Mouse (Mus musculus) granulocyte monocyte progenitor cell, adult 5-6 weeks (primary cell): ENCODE results near the gene Mup8. TPM values are rescaled to one million over a fixed set of nuclear protein-coding genes. Genes with fewer than 3 reads are reported as not detected.
"Not testable (repeated sequence)": the region's sequence is repeated elsewhere in the genome, so short reads cannot be mapped to it uniquely, and the experiment has no call there.

Experiments
- ATAC-seq: replicated peaks from 2 replicates; pipeline ENCODE4 v1.8.0; 2016; ENCODE audit warnings: mild to moderate bottlenecking, moderate TSS enrichment, inconsistent platforms; ENCODE audit not compliant: poor library complexity, severe bottlenecking
- total RNA-seq, 2 experiments: library from RNA; stranded (forward) in 1 of 2; stranded (reverse) in 1 of 2; fragments of 200-712, 200-1000 nt in 1 of 2; fragments of >200 nt in 1 of 2; fragmentation: Nextera tagmentation in 1 of 2; gene quantifications; 2 replicates each; pipeline ENCODE4 v1.2.3; 2014 to 2017

Mup8 gene
- total RNA-seq (2014; fragmentation: Nextera tagmentation) (not detected in 2 replicates), total RNA-seq (2017) (not detected in 2 replicates)

DNA sequence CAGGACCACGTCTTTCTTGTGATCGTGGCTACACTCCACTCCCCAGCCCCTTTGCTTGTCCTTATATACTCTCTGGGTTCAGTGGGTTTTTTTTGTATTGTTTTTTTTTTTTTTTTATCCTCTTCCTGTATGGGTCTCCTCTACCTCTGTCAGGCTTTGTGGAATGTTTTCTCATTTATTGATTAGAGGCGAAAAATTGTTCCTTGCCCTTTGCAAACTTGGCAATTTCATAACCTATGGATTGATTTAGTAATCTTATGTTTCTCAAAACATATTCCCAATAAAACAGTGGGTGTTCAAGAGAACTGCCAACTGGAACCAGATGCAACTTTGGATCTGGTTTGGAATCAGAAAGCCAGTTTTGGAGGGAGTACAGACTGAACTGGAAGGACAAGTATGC, at the start of gene Mup8:
Gene Mup8, minus strand, starts transcription at position 101 of the 400 bp plus-strand sequence.
- ATAC-seq = not testable (repeated sequence)

DNA sequence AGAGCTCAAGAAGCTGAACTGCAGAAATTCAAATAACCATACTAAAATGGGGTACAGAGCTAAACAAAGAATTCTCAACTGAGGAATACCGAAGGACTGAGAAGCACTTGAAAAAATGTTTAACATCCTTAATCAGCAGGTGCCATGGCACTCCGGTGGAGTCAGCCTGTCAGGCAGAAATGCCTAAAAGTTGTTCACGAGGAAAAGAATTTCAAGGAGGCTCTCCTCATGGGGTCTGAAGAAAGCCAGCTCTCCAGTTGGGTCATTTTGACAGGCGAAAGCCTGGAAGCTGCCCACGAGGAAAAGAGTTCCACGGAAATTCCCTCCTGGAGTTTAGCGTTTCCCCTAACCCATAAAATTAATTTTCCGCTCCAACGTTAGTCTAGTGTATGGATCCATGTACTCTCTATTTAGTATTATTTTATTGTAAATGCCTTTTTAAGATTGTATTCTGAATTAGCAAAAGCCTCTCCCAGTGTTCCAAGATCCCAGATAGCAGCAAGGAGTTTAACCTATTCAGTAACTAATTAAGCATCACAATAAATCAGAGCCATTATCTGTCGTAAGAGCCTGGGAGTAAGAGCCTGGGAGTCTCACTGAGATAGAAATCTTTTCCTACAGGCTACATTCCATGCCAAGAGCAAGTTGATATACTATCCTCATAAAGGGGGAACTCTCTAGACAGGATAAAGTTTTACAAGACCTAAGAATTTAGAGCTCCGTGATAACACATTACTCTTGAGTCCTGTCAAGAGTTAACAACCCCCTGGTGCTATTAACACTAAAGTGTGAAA, 43.8 kb upstream of the Mup8 start:
- not testable (repeated sequence) for ATAC-seq

DNA sequence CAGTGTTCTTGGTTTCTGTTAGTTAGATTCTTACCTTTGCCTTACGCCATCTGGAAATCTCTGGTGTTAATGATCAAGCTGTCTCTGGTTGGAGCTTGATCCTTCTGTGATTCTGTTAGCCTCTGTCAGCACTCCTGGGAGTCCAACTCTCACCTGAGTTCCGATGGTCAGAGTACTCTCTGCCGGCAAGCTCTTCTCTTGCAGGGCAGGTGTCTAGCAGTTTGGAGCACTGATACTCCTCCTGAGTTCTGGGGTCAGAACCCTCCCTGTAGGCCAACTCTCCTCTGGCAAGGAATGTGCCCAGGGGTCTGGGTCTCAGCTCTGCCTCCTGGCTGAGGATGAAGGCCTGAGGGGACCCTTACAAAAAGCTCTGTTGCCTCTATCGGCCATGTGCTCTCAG, 40.3 kb upstream of the Mup8 start:
- ATAC-seq = not testable (repeated sequence)

Other genes with a start within 250 kb of the Mup8 start
- not detected in 2 replicates for gene Mup7, start 152.1 kb downstream of the Mup8 start, total RNA-seq (2014; fragmentation: Nextera tagmentation)
- not detected in 2 replicates for gene Mup7, start 152.1 kb downstream of the Mup8 start, total RNA-seq (2017)
- not detected in 2 replicates for gene Mup2, start 68.3 kb downstream of the Mup8 start, total RNA-seq (2014; fragmentation: Nextera tagmentation)
- not detected in 2 replicates for gene Mup2, start 68.3 kb downstream of the Mup8 start, total RNA-seq (2017)
- gene Mup9, start 199.4 kb upstream of the Mup8 start, total RNA-seq (2014; fragmentation: Nextera tagmentation) = not detected in 2 replicates
- not detected in 2 replicates for gene Mup9, start 199.4 kb upstream of the Mup8 start, total RNA-seq (2017)